ENCODE assay signal across 8 mouse cellular contexts in the genomic region with DNA sequence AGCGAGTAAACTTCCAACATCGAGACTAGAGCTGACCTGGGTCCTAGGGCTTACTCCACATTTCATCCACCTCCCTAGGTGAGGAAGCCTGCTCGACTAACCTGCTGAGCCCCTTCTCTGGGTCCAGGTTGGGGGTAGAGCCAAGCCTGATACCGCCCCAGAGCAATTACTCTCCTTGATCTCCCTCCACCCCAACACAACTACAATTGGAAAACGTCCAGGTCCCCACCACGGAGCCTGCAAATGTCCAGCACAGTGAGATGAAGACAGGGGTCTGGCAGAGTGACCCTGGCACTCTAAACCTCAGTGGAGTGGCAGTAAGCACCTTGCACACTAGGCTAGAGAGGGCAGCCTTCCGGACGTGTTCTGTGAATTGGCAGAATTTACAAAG. TPM values are rescaled to one million over a fixed set of nuclear protein-coding genes. Genes with fewer than 3 reads are reported as not detected.
DNase-seq lines count a peak whose midpoint lies in the region; ATAC-seq and TF ChIP-seq lines count a peak whose summit lies in the region.

No protein-coding gene starts in this region.

- no peak for TF ChIP-seq POLR2A in CH12.LX (IDR thresholded peaks at IDR 0.05; ENCODE audit: low read depth, low read length)

- TF ChIP-seq CTCF in CH12.LX (conservative IDR thresholded peaks at IDR 0.05 in 1 of 2, IDR thresholded peaks at IDR 0.05 in 1 of 2; ENCODE audit: low read depth in 2 of 2, low read length in 2 of 2), result no peak

- no peaks in the 10 kb centered on the region for H3K36me3 ChIP-seq in heart, embryonic 10.5 days
- no peaks in the 10 kb centered on the region for H3K36me3 ChIP-seq in CH12.LX (replicated peaks in 1 of 2; ENCODE audit: control insufficient read depth in 1 of 2, insufficient read depth in 1 of 2, low read length in 1 of 2)
- no peaks in the 10 kb centered on the region for H3K36me3 ChIP-seq in forebrain, embryonic 12.5 days (replicated peaks)
- H3K36me3 ChIP-seq in liver, embryonic 12.5 days, result no peaks in the 10 kb centered on the region

- no peak for ATAC-seq in forebrain, embryonic 12.5 days (ENCODE audit: low FRiP score)
- no peak for ATAC-seq in liver, embryonic 12.5 days

- no peak for TF ChIP-seq EP300 in CH12.LX (IDR thresholded peaks at IDR 0.05; ENCODE audit: low read length)

- TF ChIP-seq RAD21 in CH12.LX (IDR thresholded peaks at IDR 0.05; ENCODE audit: low read depth, low read length), result no peak

- peak overlapping the region; percentile 17; the same call in 1 of the 2 replicates for H3K4me2 ChIP-seq in CH12.LX (ENCODE audit: insufficient read depth, low read depth, poor library complexity, severe bottlenecking)
- H3K4me2 ChIP-seq in forebrain, embryonic 12.5 days, result peak overlapping the region; percentile 79
- H3K4me2 ChIP-seq in liver, embryonic 12.5 days, result peak overlapping the region; percentile 73

- H3K27me3 ChIP-seq in heart, embryonic 10.5 days (ENCODE audit: insufficient read depth, poor library complexity, severe bottlenecking), result peaks cover 67% of the 10 kb centered on the region
- peaks cover 78% of the 10 kb centered on the region for H3K27me3 ChIP-seq in CH12.LX (replicated peaks)
- H3K27me3 ChIP-seq in forebrain, embryonic 12.5 days, result peaks cover 48% of the 10 kb centered on the region
- H3K27me3 ChIP-seq in liver, embryonic 12.5 days (replicated peaks), result peaks cover 68% of the 10 kb centered on the region

- in situ Hi-C loops in CH12.LX (cut with MboI; ENCODE audit: low pct_ligation_motif_present, low pct_unique_long_range_greater_than_20kb, low sequenced_read_pairs), result no loop called here

- peaks cover 9% of the 10 kb centered on the region for H3K4me1 ChIP-seq in heart, embryonic 10.5 days
- peaks cover 0 to 3% of the 10 kb centered on the region in 2 experiments; a peak in 1 of 4 replicates for H3K4me1 ChIP-seq in CH12.LX (ENCODE audit: control insufficient read depth in 1 of 2, insufficient read depth in 2 of 2)
- H3K4me1 ChIP-seq in forebrain, embryonic 12.5 days, result peaks cover 15% of the 10 kb centered on the region
- H3K4me1 ChIP-seq in liver, embryonic 12.5 days, result peaks cover 12% of the 10 kb centered on the region

- 20% methylated on average over 8 of the region's 8 CpGs for WGBS in heart, embryonic 10.5 days
- WGBS in forebrain, embryonic 12.5 days, result 14% methylated on average over 8 of the region's 8 CpGs
- WGBS in liver, embryonic 12.5 days (ENCODE audit: insufficient replicate concordance), result 21% methylated on average over 8 of the region's 8 CpGs

- intact Hi-C loops in heart, postnatal 25 days (cut with DNase I), result no loop called here

- H3K79me2 ChIP-seq in CH12.LX (replicated peaks; ENCODE audit: control insufficient read depth, extremely low read depth, insufficient read depth, poor library complexity, severe bottlenecking), result no peaks in the 10 kb centered on the region

- H3K9me3 ChIP-seq in heart, embryonic 10.5 days, result no peaks in the 10 kb centered on the region
- H3K9me3 ChIP-seq in CH12.LX (replicated peaks; ENCODE audit: low read length), result no peaks in the 10 kb centered on the region
- H3K9me3 ChIP-seq in forebrain, embryonic 12.5 days, result no peaks in the 10 kb centered on the region
- H3K9me3 ChIP-seq in liver, embryonic 12.5 days (replicated peaks), result no peaks in the 10 kb centered on the region

- no peak overlapping the region for H3K9ac ChIP-seq in CH12.LX (ENCODE audit: insufficient read depth, low read depth)
- peak overlapping the region; percentile 59; the same call in 1 of the 2 replicates for H3K9ac ChIP-seq in forebrain, embryonic 12.5 days
- H3K9ac ChIP-seq in liver, embryonic 12.5 days, result no peak overlapping the region

- dilution Hi-C loops in CH12.LX (cut with MboI; ENCODE audit: extremely low pct_ligation_motif_present, extremely low pct_unique_long_range_greater_than_20kb, low sequenced_read_pairs), result no loop called here

- H3K4me3 ChIP-seq in heart, embryonic 10.5 days, result peak overlapping the region; percentile 69
- peak overlapping the region in 1 of 3 experiments; percentile 51 for H3K4me3 ChIP-seq in CH12.LX (replicated peaks in 1 of 3; ENCODE audit: low read depth in 2 of 3, low read length in 2 of 3, poor library complexity in 1 of 3)
- H3K4me3 ChIP-seq in forebrain, embryonic 12.5 days (replicated peaks), result peak overlapping the region; percentile 52
- peak overlapping the region; percentile 51 for H3K4me3 ChIP-seq in liver, embryonic 12.5 days

- DNase-seq in heart, embryonic 10.5 days (ENCODE audit: low spot score), result no peak
- DNase-seq in heart, postnatal 25 days (ENCODE audit: low spot score), result no peak
- no peak for DNase-seq in CH12.LX (ENCODE audit: extremely low read depth)
- no peak for DNase-seq in spleen, postnatal 4 days (ENCODE audit: low spot score in 2 of 2)
- DNase-seq in adrenal gland, adult 8-10 months, result no peak
- no peak for DNase-seq in adrenal gland, postnatal 36 days

- H3K27ac ChIP-seq in heart, embryonic 10.5 days, result peak overlapping the region; percentile 69; the same call in 1 of the 2 replicates
- H3K27ac ChIP-seq in CH12.LX (ENCODE audit: insufficient read depth, low read depth), result no peak overlapping the region
- no peak overlapping the region for H3K27ac ChIP-seq in forebrain, embryonic 12.5 days
- no peak overlapping the region for H3K27ac ChIP-seq in liver, embryonic 12.5 days

TF ChIP-seq in CH12.LX, 34 proteins besides CTCF, POLR2A, EP300 and RAD21:
- TF ChIP-seq ZC3H11A (IDR thresholded peaks at IDR 0.05; ENCODE audit: low read depth, low read length) (no peak), KAT2A (IDR thresholded peaks at IDR 0.05; ENCODE audit: insufficient replicate concordance, low read length) (no peak), ETS1 (conservative IDR thresholded peaks at IDR 0.05; ENCODE audit: low read depth, low read length) (no peak)

RNA-seq across cellular contexts. Expression of a gene that starts 6.2 kb away (rescaled TPM):
- 3.3 and 8.5 TPM in 2 replicates for polyA plus RNA-seq in heart, embryonic 10.5 days (2016; fragmentation: Nextera tagmentation; extraction: Ambion mirVana)
- 1 to 10 TPM; 1.4 to 2.3 TPM for total RNA-seq in heart, postnatal 25 days (2021)
- total RNA-seq in CH12.LX (2012; rRNA removed) (0.34 and 1.3 TPM in 2 replicates), CH12.LX (2014; rRNA removed) (not detected in 2 replicates)
- not detected in 2 replicates for polyA plus RNA-seq in CH12.LX (2012; ENCODE audit: insufficient read length, low read depth)
- 5.5 and 6.6 TPM in 2 replicates for polyA plus RNA-seq in forebrain, embryonic 12.5 days (2016; fragmentation: Nextera tagmentation; extraction: Ambion mirVana)
- polyA plus RNA-seq in liver, embryonic 12.5 days (2016; fragmentation: Nextera tagmentation; extraction: Ambion mirVana), result 1.7 TPM in 2 replicates
- 10 to 100 TPM in 3 of 4 experiments, 1 to 10 TPM in 1; 7.9 to 47.4 (median 28.9) TPM for total RNA-seq in adrenal gland, adult 8-10 months (2022)
- total RNA-seq in adrenal gland, postnatal 36 days (2021), result 10 to 100 TPM; 10.1 to 17.8 TPM

RNA-seq across cellular contexts. Expression of a gene that starts 15.1 kb away (rescaled TPM):
- 0.39 and 0.73 TPM in 2 replicates for polyA plus RNA-seq in heart, embryonic 10.5 days (2016; fragmentation: Nextera tagmentation; extraction: Ambion mirVana)
- under 1 TPM; 0.50 to 0.83 TPM for total RNA-seq in heart, postnatal 25 days (2021)
- total RNA-seq in CH12.LX (2012; rRNA removed), result not detected in 2 replicates
- not detected in 2 replicates for total RNA-seq in CH12.LX (2014; rRNA removed)
- polyA plus RNA-seq in CH12.LX (2012; ENCODE audit: insufficient read length, low read depth), result not detected in 2 replicates
- polyA plus RNA-seq in forebrain, embryonic 12.5 days (2016; fragmentation: Nextera tagmentation; extraction: Ambion mirVana), result 0.42 and 0.59 TPM in 2 replicates
- polyA plus RNA-seq in liver, embryonic 12.5 days (2016; fragmentation: Nextera tagmentation; extraction: Ambion mirVana), result 0.08 TPM in 2 replicates
- total RNA-seq in adrenal gland, adult 8-10 months (2022), result 1 to 10 TPM in 2 of 4 experiments, under 1 TPM in 2; 0.55 to 2.9 (median 1.6) TPM
- 1 to 10 TPM; 1.4 TPM for total RNA-seq in adrenal gland, postnatal 36 days (2021)

RNA-seq across cellular contexts. Expression of a gene that starts 15.8 kb away (rescaled TPM):
- polyA plus RNA-seq in heart, embryonic 10.5 days (2016; fragmentation: Nextera tagmentation; extraction: Ambion mirVana), result 0.12 and 0.26 TPM in 2 replicates
- total RNA-seq in heart, postnatal 25 days (2021), result under 1 TPM in 1 of 2 experiments, not detected in 1; 0.17 TPM
- total RNA-seq in CH12.LX (2012; rRNA removed) (not detected in 2 replicates), CH12.LX (2014; rRNA removed) (not detected in 2 replicates)
- polyA plus RNA-seq in CH12.LX (2012; ENCODE audit: insufficient read length, low read depth), result 0.17 TPM in 1 of 2 replicates, not detected in the other
- 0.17 and 0.31 TPM in 2 replicates for polyA plus RNA-seq in forebrain, embryonic 12.5 days (2016; fragmentation: Nextera tagmentation; extraction: Ambion mirVana)
- 0.07 TPM in 1 of 2 replicates, not detected in the other for polyA plus RNA-seq in liver, embryonic 12.5 days (2016; fragmentation: Nextera tagmentation; extraction: Ambion mirVana)
- total RNA-seq in adrenal gland, adult 8-10 months (2022), result under 1 TPM in 3 of 4 experiments, not detected in 1; 0.12 to 0.46 (median 0.34) TPM
- not detected for total RNA-seq in adrenal gland, postnatal 36 days (2021)

RNA-seq across cellular contexts. Expression of a gene that starts 42.3 kb away (rescaled TPM):
- polyA plus RNA-seq in heart, embryonic 10.5 days (2016; fragmentation: Nextera tagmentation; extraction: Ambion mirVana), result 39.1 and 44.2 TPM in 2 replicates
- 10 to 100 TPM; 18.3 to 20.7 TPM for total RNA-seq in heart, postnatal 25 days (2021)
- total RNA-seq in CH12.LX (2012; rRNA removed), result 38.6 and 55.5 TPM in 2 replicates
- total RNA-seq in CH12.LX (2014; rRNA removed), result 55.5 and 65.9 TPM in 2 replicates
- polyA plus RNA-seq in CH12.LX (2012; ENCODE audit: insufficient read length, low read depth), result 66.5 and 97.1 TPM in 2 replicates
- 43.6 and 52.8 TPM in 2 replicates for polyA plus RNA-seq in forebrain, embryonic 12.5 days (2016; fragmentation: Nextera tagmentation; extraction: Ambion mirVana)
- polyA plus RNA-seq in liver, embryonic 12.5 days (2016; fragmentation: Nextera tagmentation; extraction: Ambion mirVana), result 31.3 and 31.8 TPM in 2 replicates
- 10 to 100 TPM; 33.4 to 48.2 (median 40.4) TPM for total RNA-seq in adrenal gland, adult 8-10 months (2022)
- 10 to 100 TPM; 24.5 to 28.1 TPM for total RNA-seq in adrenal gland, postnatal 36 days (2021)

RNA-seq across cellular contexts. Expression of a gene that starts 45.9 kb away (rescaled TPM):
- polyA plus RNA-seq in heart, embryonic 10.5 days (2016; fragmentation: Nextera tagmentation; extraction: Ambion mirVana), result 40.8 and 48.4 TPM in 2 replicates
- 10 to 100 TPM; 13.1 to 14.7 TPM for total RNA-seq in heart, postnatal 25 days (2021)
- total RNA-seq in CH12.LX (2012; rRNA removed), result 64.3 and 72.7 TPM in 2 replicates
- 80.7 and 83.3 TPM in 2 replicates for total RNA-seq in CH12.LX (2014; rRNA removed)
- 79.4 and 82.4 TPM in 2 replicates for polyA plus RNA-seq in CH12.LX (2012; ENCODE audit: insufficient read length, low read depth)
- 57.5 and 57.6 TPM in 2 replicates for polyA plus RNA-seq in forebrain, embryonic 12.5 days (2016; fragmentation: Nextera tagmentation; extraction: Ambion mirVana)
- polyA plus RNA-seq in liver, embryonic 12.5 days (2016; fragmentation: Nextera tagmentation; extraction: Ambion mirVana), result 34.2 and 36.6 TPM in 2 replicates
- total RNA-seq in adrenal gland, adult 8-10 months (2022), result 10 to 100 TPM; 40.6 to 51.2 (median 45.5) TPM
- total RNA-seq in adrenal gland, postnatal 36 days (2021), result 10 to 100 TPM; 31.4 to 39.4 TPM

Comparison
In these comparisons a context has a peak if more than half of its experiments do, and no peak if none do; other contexts are left out.
1. H3K4me2 ChIP-seq: peak in every context shown above with its lines; median percentile 79 in forebrain, embryonic 12.5 days; 73 in liver, embryonic 12.5 days; 17 in CH12.LX.